Mouse (Mus musculus): ENCODE data around the gene Sat2. TPM values are rescaled to one million over a fixed set of nuclear protein-coding genes. Genes with fewer than 3 reads are reported as not detected.
A peak's percentile ranks its signal among the peaks of the same experiment; 100 is the strongest.

Gene Sat2
- polyA plus RNA-seq, 1 experiment, result 19.5 TPM

- peak; percentile 100 for DNase-seq (ENCODE audit: low spot score)
Measured at GRCm38 (mm10) chr11:69632284-69633089, 10.7 kb downstream of the Sat2 start, which contains the start of gene Fxr2. Fxr2 (plus strand) TSS chr11:69632990.

GRCm38 (mm10) chr11:69633128-69633866, 11.5 kb downstream of the Sat2 start:
- DNase-seq (ENCODE audit: low spot score), result no peak

- DNase-seq (ENCODE audit: low spot score), result no peak
Measured at GRCm38 (mm10) chr11:69635471-69635870, 13.6 kb downstream of the Sat2 start.

GRCm38 (mm10) chr11:69645860-69646259, 24.0 kb downstream of the Sat2 start:
- DNase-seq (ENCODE audit: low spot score), result no peak

- DNase-seq (ENCODE audit: low spot score), result no peak
Measured at GRCm38 (mm10) chr11:69653399-69653798, 31.6 kb downstream of the Sat2 start.

- no peak for DNase-seq (ENCODE audit: low spot score)
Measured at GRCm38 (mm10) chr11:69654760-69655159, 32.9 kb downstream of the Sat2 start.

- DNase-seq (ENCODE audit: low spot score), result peak; percentile 69
Measured at GRCm38 (mm10) chr11:69655264-69656064, 33.6 kb downstream of the Sat2 start, which contains the start of gene Sox15. Sox15 (plus strand) TSS chr11:69655314.

- DNase-seq (ENCODE audit: low spot score), result peak; percentile 62
Measured at GRCm38 (mm10) chr11:69656065-69656455, 34.2 kb downstream of the Sat2 start.

- DNase-seq (ENCODE audit: low spot score), result no peak
Measured at GRCm38 (mm10) chr11:69656617-69657461, 35.0 kb downstream of the Sat2 start.

- DNase-seq (ENCODE audit: low spot score), result no peak
Measured at GRCm38 (mm10) chr11:69657462-69657881, 35.6 kb downstream of the Sat2 start.

- no peak for DNase-seq (ENCODE audit: low spot score)
Measured at GRCm38 (mm10) chr11:69661221-69661881, 39.5 kb downstream of the Sat2 start.

GRCm38 (mm10) chr11:69662213-69662966, 40.6 kb downstream of the Sat2 start, which contains the start of gene Mpdu1:
Mpdu1 (minus strand) TSS chr11:69662642.
- peak; percentile 91 for DNase-seq (ENCODE audit: low spot score)

- DNase-seq (ENCODE audit: low spot score), result no peak
Measured at GRCm38 (mm10) chr11:69662967-69663671, 41.3 kb downstream of the Sat2 start.

- no peak for DNase-seq (ENCODE audit: low spot score)
Measured at GRCm38 (mm10) chr11:69663795-69664194, 42.0 kb downstream of the Sat2 start.

GRCm38 (mm10) chr11:69664841-69665240, 43.0 kb downstream of the Sat2 start:
- no peak for DNase-seq (ENCODE audit: low spot score)

- no peak for DNase-seq (ENCODE audit: low spot score)
Measured at GRCm38 (mm10) chr11:69665457-69665960, 43.7 kb downstream of the Sat2 start.

- DNase-seq (ENCODE audit: low spot score), result no peak
Measured at GRCm38 (mm10) chr11:69665961-69666664, 44.3 kb downstream of the Sat2 start, which contains the start of gene Cd68. Cd68 (minus strand) TSS chr11:69666153.

GRCm38 (mm10) chr11:69666665-69667005, 44.8 kb downstream of the Sat2 start:
- DNase-seq (ENCODE audit: low spot score), result no peak

All from urinary bladder, adult 2 months (tissue).